Mouse (Mus musculus): Measurements from ENCODE around the gene Mcm7.

DNA sequence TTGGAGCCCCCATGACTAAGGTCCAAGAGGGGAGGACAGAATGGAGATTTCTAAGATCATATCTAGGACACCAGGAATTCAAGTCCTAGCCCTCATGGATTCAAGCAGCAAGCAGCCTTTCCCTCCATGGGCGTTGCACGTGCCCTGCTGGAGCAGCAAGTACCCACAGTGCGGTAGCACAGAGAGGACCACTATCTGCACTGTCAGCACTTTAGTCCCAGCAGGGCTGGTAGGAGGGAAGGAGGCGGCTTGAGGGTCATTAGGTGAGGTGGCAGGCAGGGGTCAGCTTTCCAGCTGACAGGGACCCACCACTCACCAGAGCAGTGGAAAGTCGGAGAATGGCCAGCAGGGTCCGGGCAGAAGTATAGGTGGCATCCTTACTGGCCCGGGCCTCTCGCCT is 6.6 kb downstream of the Mcm7 start:
- TF ChIP-seq TAL1 (IDR thresholded peaks at IDR 0.05; ENCODE audit: low read length) (no peak), GATA1 (IDR thresholded peaks at IDR 0.05; ENCODE audit: low read length) (no peak)

Data from erythroblast, embryonic 14.5 days (primary cell).